14 mouse cellular contexts compared by ENCODE assay signal in the genomic region with DNA sequence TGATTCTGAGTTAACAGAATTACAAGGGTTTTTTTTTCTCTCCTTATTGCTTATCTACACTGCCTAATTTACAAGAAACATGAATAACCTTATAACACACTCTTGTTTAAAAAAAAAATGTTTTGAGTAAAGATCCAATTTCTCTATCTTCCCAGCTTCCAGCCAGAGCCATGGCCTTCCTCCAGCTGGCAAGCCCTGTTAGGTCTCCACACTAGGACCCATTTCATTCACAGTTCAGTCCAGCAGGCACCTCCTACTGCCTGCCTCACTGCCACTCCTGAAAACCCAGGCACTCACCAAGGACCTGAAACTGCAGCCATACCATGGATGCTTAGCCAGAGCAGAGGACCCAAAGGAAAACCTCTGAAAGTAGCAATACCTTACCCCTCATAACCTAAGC. TPM values are rescaled to one million over a fixed set of nuclear protein-coding genes. Genes with fewer than 3 reads are reported as not detected.
DNase-seq lines count a peak whose midpoint lies in the region; ATAC-seq lines count a peak whose summit lies in the region.
"Had no signal": no experiment of that assay in that cellular context is flagged by ENCODE, and none has a peak within 500 bp of the region (broad histone marks: within the 10 kb centered on the region; RNA-seq: fewer than 3 reads in every experiment).

No protein-coding gene starts in this region.

- H3K9ac ChIP-seq in kidney, embryonic 16.5 days (replicated peaks; ENCODE audit: low read length) = no peak overlapping the region
- H3K9ac ChIP-seq: hindbrain, embryonic 15.5 days; limb, embryonic 13.5 days; lung, embryonic 15.5 days had no signal

- H3K4me1 ChIP-seq in kidney, embryonic 16.5 days (ENCODE audit: insufficient read depth, low read length) = no peaks in the 10 kb centered on the region

- H3K4me3 ChIP-seq in kidney, embryonic 16.5 days (ENCODE audit: low read length) = no peak overlapping the region
- H3K4me3 ChIP-seq: hindbrain, embryonic 15.5 days; limb, embryonic 13.5 days; lung, embryonic 15.5 days had no signal

- no peak overlapping the region for H3K27ac ChIP-seq in kidney, embryonic 16.5 days (ENCODE audit: low read length)
- H3K27ac ChIP-seq: hindbrain, embryonic 15.5 days; limb, embryonic 13.5 days; lung, embryonic 15.5 days had no signal

- H3K4me2 ChIP-seq in kidney, embryonic 16.5 days (replicated peaks; ENCODE audit: low read depth, low read length) = no peak overlapping the region
- H3K4me2 ChIP-seq: hindbrain, embryonic 15.5 days; limb, embryonic 13.5 days; lung, embryonic 15.5 days; midbrain, embryonic 11.5 days had no signal

- H3K9me3 ChIP-seq in kidney, embryonic 16.5 days (ENCODE audit: low read length) = peaks cover 2% of the 10 kb centered on the region; the same call in 1 of the 2 replicates
- H3K9me3 ChIP-seq: hindbrain, embryonic 15.5 days; limb, embryonic 13.5 days; lung, embryonic 15.5 days had no signal

- H3K27me3 ChIP-seq in kidney, embryonic 16.5 days (ENCODE audit: insufficient read depth, low read length) = no peaks in the 10 kb centered on the region
- H3K27me3 ChIP-seq: hindbrain, embryonic 15.5 days; limb, embryonic 13.5 days; lung, embryonic 15.5 days had no signal

- no peaks in the 10 kb centered on the region for H3K36me3 ChIP-seq in kidney, embryonic 16.5 days (ENCODE audit: insufficient read depth, low read length)
- H3K36me3 ChIP-seq: hindbrain, embryonic 15.5 days; limb, embryonic 13.5 days; lung, embryonic 15.5 days had no signal

- DNase-seq in cerebellum, postnatal 14 days = peak; percentile 31 to 45
- no peak for DNase-seq in cerebellum, adult 9-10 months
- DNase-seq in kidney, postnatal 10 days = peak; percentile 53
- DNase-seq in ovary, postnatal 36 days (ENCODE audit: low spot score) = peak; percentile 51
- no peak for DNase-seq in ovary, postnatal 10 days (ENCODE audit: low spot score)
- no peak for DNase-seq in right cerebral cortex, postnatal 14 days
- DNase-seq: B cell, adult 2 months; thymus, postnatal 36 days had no signal

- no peak for ATAC-seq in kidney, embryonic 16.5 days (ENCODE audit: low FRiP score, low TSS enrichment)
- ATAC-seq: forebrain, embryonic 14.5 days had no signal

RNA-seq across cellular contexts. Expression of gene Plekha7, which starts 31.9 kb away (rescaled TPM):
- polyA plus RNA-seq in kidney, embryonic 16.5 days (2015; fragmentation: Nextera tagmentation; extraction: Ambion mirVana) = 13.1 and 13.8 TPM in 2 replicates

RNA-seq across cellular contexts. Expression of gene Rps13, which starts 57.7 kb away (rescaled TPM):
- 644 and 729 TPM in 2 replicates for polyA plus RNA-seq in kidney, embryonic 16.5 days (2015; fragmentation: Nextera tagmentation; extraction: Ambion mirVana)

Comparison
In these comparisons a context has a peak if more than half of its experiments do, and no peak if none do; other contexts are left out.
1. DNase-seq: peak in cerebellum, postnatal 14 days (2 of 2), kidney, postnatal 10 days (single experiment) and ovary, postnatal 36 days (single experiment); none in cerebellum, adult 9-10 months (single experiment), ovary, postnatal 10 days (single experiment) and right cerebral cortex, postnatal 14 days (single experiment).